Mouse (Mus musculus) left cerebral cortex, postnatal 4 days (tissue): ENCODE results near the gene Olfr921. TPM values are rescaled to one million over a fixed set of nuclear protein-coding genes. Genes with fewer than 3 reads are reported as not detected.

ENCODE experiments used
- DNase-seq: peaks from one replicate; pipeline ENCODE4 v3.0.0-alpha.2; 2022
- intact Hi-C: fragments of 180-260 bp; cut with DNase I; formaldehyde crosslinking; loops from one replicate; pipeline ENCODE4 v1.15.1; 2025
- total RNA-seq, 2 experiments: library from RNA; stranded (reverse); gene quantifications; 2 replicates each; pipeline ENCODE4 v1.2.3; 2021

Olfr921 gene
- not detected for total RNA-seq

- intact Hi-C loops, result no loop called here
- DNase-seq, result no peak
These were observed at the start of gene Olfr921 for GRCm38 (mm10) chr9:38772768-38773167. TSS of gene Olfr921 (plus strand) at chr9:38773068.

DNA sequence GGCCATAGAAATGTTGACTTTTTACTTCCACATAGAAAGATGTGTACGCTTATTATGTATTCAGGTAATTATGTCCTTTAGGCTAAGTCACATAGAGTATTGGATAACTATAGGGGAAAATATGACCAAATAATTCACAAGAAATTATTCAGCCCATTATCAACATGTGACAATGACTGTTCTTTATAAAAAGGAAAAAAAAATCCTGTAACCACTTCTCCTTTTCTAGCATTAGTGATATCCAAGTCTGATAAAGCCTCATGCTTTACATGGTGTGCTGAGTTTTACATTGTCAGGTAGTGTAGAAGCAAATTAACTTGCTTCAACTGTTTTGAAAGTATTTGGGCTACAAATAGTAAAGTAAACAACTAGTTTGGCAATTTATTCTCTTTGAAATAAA, 48.8 kb upstream of the Olfr921 start:
- intact Hi-C loops, result no loop called here
- DNase-seq, result no peak

GRCm38 (mm10) chr9:38728218-38728617, 44.6 kb upstream of the Olfr921 start:
- DNase-seq, result no peak
- intact Hi-C loops, result no loop called here

DNA sequence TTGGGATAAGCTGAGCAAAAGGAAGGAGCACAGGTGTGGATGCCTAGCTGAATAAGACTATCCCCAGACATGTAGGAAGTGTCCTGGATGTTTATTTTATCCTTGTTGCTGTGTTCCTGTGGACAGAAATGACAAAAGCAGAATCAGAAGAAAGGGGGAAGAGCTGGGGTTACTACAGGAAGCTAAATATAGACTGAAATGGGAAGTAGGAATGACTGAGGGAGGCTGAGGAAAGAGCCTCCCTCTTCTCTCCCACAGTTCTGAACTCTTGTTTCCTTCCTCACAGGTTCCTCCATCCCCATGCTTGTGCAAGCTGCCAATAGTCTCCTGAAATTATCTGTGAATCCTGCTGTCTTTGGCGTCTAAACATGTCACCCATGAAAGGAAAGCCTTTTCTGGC, 31.5 kb upstream of the Olfr921 start:
- no peak for DNase-seq
- intact Hi-C loops, result no loop called here

GRCm38 (mm10) chr9:38744619-38745315, 28.1 kb upstream of the Olfr921 start:
- intact Hi-C loops, result no loop called here

DNA sequence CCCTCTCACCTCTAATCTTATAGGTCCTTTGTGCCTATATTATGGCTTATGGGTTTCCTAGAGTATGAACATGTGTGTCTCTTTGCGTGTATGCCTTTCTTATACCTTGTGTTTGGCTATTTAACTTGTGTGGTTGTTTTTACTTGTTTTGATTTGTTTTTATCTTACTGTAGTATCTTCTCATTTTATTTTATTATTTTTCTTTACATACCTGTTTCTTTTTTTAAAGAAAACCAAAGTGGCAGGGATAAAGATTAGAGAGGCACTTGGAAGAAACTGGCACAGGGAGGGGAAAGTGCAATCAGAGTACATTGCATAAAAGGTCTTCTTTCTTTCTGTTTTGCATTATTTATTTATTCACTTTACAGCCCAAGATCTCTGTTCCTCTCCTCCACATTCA, 20.9 kb upstream of the Olfr921 start, which contains the start of gene Olfr920:
TSS of gene Olfr920 (plus strand) at position 301 of the 400 bp plus-strand sequence.
- intact Hi-C loops, result no loop called here
- no peak for DNase-seq

More at GRCm38 (mm10) chr9:38744619-38745315, 28.1 kb upstream of the Olfr921 start:
- DNase-seq, result no peak

DNA sequence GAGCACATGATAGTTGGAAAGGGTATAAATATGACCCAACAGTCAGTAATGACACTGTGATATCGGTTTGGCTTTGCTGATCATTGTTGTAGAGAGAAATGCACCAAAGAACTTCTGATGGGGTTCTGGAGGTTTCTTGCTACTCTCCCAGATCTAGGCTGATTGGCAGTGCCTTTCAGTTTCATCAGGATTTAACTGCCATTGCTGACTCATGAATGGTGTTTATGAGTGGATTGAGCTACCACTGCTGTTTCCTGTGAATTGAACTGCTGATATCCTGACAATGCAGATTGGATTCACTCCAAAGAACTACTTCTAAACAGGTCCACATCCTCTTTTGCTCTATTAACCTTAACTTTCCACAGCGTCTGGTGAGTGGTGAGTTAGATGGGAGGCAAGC, 19.8 kb downstream of the Olfr921 start:
- no peak for DNase-seq
- intact Hi-C loops, result no loop called here

GRCm38 (mm10) chr9:38805696-38806095, 32.8 kb downstream of the Olfr921 start:
- no peak for DNase-seq
- intact Hi-C loops, result loop anchor here (10.0 kb wide), 1 partner anchor 1479 kb away; no protein-coding TSS in a partner anchor

GRCm38 (mm10) chr9:38814314-38814713, 41.4 kb downstream of the Olfr921 start, which contains the start of gene Olfr922:
TSS of gene Olfr922 (plus strand) at chr9:38814614.
- no peak for DNase-seq
- intact Hi-C loops, result no loop called here

DNA sequence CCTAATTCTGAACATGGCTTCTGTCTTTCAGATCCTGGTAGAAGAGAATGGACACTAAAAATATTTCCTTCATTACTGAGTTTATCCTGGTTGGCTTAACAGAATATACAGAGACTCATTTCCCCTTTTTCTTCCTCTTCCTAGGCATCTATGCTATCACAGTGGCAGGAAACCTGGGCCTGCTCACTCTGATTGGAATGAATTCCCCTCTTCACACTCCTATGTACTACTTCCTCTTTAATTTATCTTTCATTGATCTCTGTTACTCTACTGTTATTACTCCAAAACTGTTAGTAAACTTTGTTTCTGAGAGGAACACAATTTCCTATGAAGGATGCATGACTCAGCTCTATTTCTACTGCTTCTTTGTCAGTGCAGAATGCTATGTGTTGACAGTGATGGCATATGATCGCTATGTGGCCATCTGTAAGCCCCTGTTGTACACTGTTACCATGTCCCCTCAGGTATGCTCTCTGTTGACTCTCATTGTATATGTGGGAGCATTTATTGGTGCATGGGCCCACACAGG, 42.7 kb downstream of the Olfr921 start:
- DNase-seq, result no peak
- intact Hi-C loops, result no loop called here

DNA sequence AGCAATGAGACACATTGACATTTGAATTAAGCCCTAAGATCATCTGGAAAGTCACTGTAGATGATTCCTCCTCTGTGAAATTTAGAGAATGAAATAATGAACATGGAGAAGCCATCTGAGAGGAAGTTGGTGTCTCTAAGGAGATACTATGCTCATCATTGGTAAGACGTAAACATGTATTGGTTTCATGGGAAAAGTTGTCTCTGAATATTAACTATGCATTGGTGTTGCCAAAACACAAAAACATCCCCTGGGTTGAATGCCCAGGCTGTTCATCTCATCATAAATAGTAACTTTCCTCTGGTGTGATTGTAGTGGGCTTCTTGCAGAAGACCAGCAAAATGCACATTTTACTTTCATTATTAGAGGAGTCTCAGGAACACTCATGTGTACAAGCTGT, 53.4 kb downstream of the Olfr921 start, which contains the start of gene Olfr923:
TSS of gene Olfr923 (plus strand) at position 301 of the 400 bp plus-strand sequence.
- intact Hi-C loops, result no loop called here
- no peak for DNase-seq

Other genes with a start within 250 kb of the Olfr921 start
- not detected for gene Olfr910, start 235.2 kb upstream of the Olfr921 start, total RNA-seq
- not detected for gene Olfr912, start 192.9 kb upstream of the Olfr921 start, total RNA-seq
- not detected for gene Olfr913, start 180.3 kb upstream of the Olfr921 start, total RNA-seq
- not detected for gene Olfr914, start 168.0 kb upstream of the Olfr921 start, total RNA-seq
- gene Olfr916, start 113.2 kb upstream of the Olfr921 start, total RNA-seq, result not detected
- not detected for gene Olfr917, start 107.2 kb upstream of the Olfr921 start, total RNA-seq
- gene Olfr918, start 98.5 kb upstream of the Olfr921 start, total RNA-seq, result not detected
- gene Olfr919, start 69.4 kb upstream of the Olfr921 start, total RNA-seq, result not detected
- gene Vwa5a, start 54.8 kb upstream of the Olfr921 start, total RNA-seq, result 1 to 10 TPM; 6.6 to 7.6 TPM
- gene Olfr920, start 20.8 kb upstream of the Olfr921 start, total RNA-seq, result under 1 TPM in 1 of 2 experiments, not detected in 1; 0.06 TPM
- not detected for gene Olfr922, start 41.5 kb downstream of the Olfr921 start, total RNA-seq
- not detected for gene Olfr923, start 53.5 kb downstream of the Olfr921 start, total RNA-seq
- gene Olfr924, start 71.4 kb downstream of the Olfr921 start, total RNA-seq, result not detected
- gene Olfr26, start 82.0 kb downstream of the Olfr921 start, total RNA-seq, result not detected
- not detected for gene Olfr926, start 104.1 kb downstream of the Olfr921 start, total RNA-seq
- not detected for gene Olfr930, start 156.7 kb downstream of the Olfr921 start, total RNA-seq
- gene Olfr933, start 199.2 kb downstream of the Olfr921 start, total RNA-seq, result not detected
- gene Olfr934, start 215.2 kb downstream of the Olfr921 start, total RNA-seq, result not detected
- not detected for gene Olfr935, start 226.6 kb downstream of the Olfr921 start, total RNA-seq